Mouse (Mus musculus) cerebellum, adult 2 months (tissue): Measurements from ENCODE around the gene Gm13199.

Experiments used
- CTCF ChIP-seq: fragments of 200-500 bp; IDR thresholded peaks from 2 replicates; pipeline ENCODE4 v1.5.1; 2011; ENCODE audit warnings: low read depth, mild to moderate bottlenecking, control low read depth, low read length, moderate library complexity, borderline replicate concordance; ENCODE audit not compliant: insufficient read depth
- POLR2A ChIP-seq: fragments of 200-500 bp; IDR thresholded peaks from 2 replicates; pipeline ENCODE4 v1.6.1; 2011; ENCODE audit warnings: low read length, control low read depth, borderline replicate concordance; ENCODE audit not compliant: insufficient read depth

- TF ChIP-seq CTCF: no peak
- no peak for TF ChIP-seq POLR2A
These were observed 26.7 kb upstream of the Gm13199 start for GRCm38 (mm10) chr2:5889412-5889811.
